Mouse (Mus musculus) macrophage (primary cell): Measurements from ENCODE around the gene Iltifb. TPM values are rescaled to one million over a fixed set of nuclear protein-coding genes. Genes with fewer than 3 reads are reported as not detected.
"Not testable (repeated sequence)": the region's sequence is repeated elsewhere in the genome, so short reads cannot be mapped to it uniquely, and the experiment has no call there.

ENCODE experiments used
- H3K27ac ChIP-seq: fragments of 350-480 bp; formaldehyde crosslinking; 2 replicates; pipeline ENCODE4 v1.9.0; 2021
- H3K36me3 ChIP-seq: fragments of 350-480 bp; formaldehyde crosslinking; 2 replicates; pipeline ENCODE4 v1.9.0; 2021; ENCODE audit errors: inconsistent target
- H3K4me3 ChIP-seq: fragments of 350-480 bp; formaldehyde crosslinking; 2 replicates; pipeline ENCODE4 v1.9.0; 2021; ENCODE audit errors: inconsistent target
- H3K79me2 ChIP-seq: fragments of 350-480 bp; formaldehyde crosslinking; 2 replicates; pipeline ENCODE4 v1.9.0; 2021; ENCODE audit errors: inconsistent target
- WGBS: methylation state at CpG from one replicate; pipeline ENCODE4 v1.1.7; 2026; ENCODE audit warnings: inconsistent platforms; ENCODE audit not compliant: missing documents; 5-methylcytosine and 5-hydroxymethylcytosine counted together
- polyA plus RNA-seq: library from polyadenylated mRNA; stranded (reverse); fragments of 250-400 nt; gene quantifications from 3 replicates; pipeline ENCODE4 v1.2.4, GENCODE M21; 2018; ENCODE audit warnings: inconsistent platforms
- total RNA-seq, 78 experiments: library from RNA; depleted of rRNA; stranded (reverse); fragments of 250-400 nt; gene quantifications; 1 replicate in 9 of 78; 2 replicates in 24 of 78; 3 replicates in 43 of 78; 4 replicates in 2 of 78; pipeline ENCODE4 v1.2.4; 2018; ENCODE audit warnings: inconsistent platforms in 56 of 78

Gene Iltifb
- not detected for total RNA-seq (2018; cell fraction: chromatin; rRNA removed)
- total RNA-seq (2018; cell fraction: cytosol; rRNA removed), result not detected
- not detected for total RNA-seq (2018; cell fraction: nucleus; rRNA removed)
- polyA plus RNA-seq, result not detected in 3 replicates

DNA sequence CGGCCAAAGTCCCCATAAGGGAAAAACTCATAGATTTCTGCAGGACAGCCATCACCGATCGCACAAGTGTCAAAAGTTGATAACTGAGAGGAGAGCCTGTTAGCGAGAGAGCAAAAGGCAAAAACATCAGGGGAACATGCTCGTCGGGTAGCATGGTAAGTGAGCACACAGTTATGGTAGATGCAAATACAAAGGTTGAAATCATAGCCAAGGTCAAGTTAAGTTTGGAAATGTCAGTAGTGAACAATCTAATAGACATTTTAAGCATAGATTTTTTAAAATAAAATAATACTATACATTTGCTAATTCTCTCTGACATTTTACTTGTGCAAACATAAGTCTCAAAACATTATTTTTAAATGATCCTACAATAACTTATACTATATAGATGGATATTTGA lies at the start of gene Iltifb:
Iltifb (minus strand) TSS at position 101 of the 400 bp plus-strand sequence.
- H3K79me2 ChIP-seq, result no peaks in the 10 kb centered on the region
- 97% methylated on average over 6 of the region's 6 CpGs for WGBS
- no peak within 1 kb of the TSS for H3K27ac ChIP-seq
- H3K36me3 ChIP-seq, result no peaks in the 10 kb centered on the region
- no peak within 1 kb of the TSS for H3K4me3 ChIP-seq

DNA sequence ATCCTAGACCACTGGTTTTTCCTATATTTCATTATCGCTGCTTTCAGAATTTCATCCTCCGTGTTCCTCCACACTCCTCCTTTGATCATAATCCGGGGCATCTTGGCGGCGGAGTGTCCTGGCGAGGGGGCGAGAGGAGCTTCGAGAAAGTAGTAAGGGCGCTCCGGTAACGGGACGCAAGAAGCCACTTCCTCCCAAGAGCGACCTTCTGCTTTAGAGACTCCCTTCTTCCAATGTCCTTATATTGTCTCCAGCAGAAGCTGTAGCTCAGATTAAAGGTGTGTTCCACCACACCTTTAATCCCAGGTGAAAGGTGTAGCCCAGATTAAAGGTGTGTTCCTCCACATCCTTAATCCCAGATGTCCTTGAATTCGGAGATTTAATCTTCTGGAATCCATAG lies 48.3 kb upstream of the Iltifb start, which contains the start of gene Gm9046:
Gm9046 (minus strand) TSS at position 101 of the 400 bp plus-strand sequence.
- no CpG with 5 or more reads among the region's 14 CpGs for WGBS
- not testable (repeated sequence) for H3K4me3 ChIP-seq, H3K79me2 ChIP-seq, H3K36me3 ChIP-seq, H3K27ac ChIP-seq

DNA sequence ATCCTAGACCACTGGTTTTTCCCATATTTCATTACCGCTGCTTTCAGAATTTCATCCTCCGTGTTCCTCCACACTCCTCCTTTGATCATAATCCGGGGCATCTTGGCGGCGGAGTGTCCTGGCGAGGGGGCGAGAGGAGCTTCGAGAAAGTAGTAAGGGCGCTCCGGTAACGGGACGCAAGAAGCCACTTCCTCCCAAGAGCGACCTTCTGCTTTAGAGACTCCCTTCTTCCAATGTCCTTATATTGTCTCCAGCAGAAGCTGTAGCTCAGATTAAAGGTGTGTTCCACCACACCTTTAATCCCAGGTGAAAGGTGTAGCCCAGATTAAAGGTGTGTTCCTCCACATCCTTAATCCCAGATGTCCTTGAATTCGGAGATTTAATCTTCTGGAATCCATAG lies 42.9 kb upstream of the Iltifb start, which contains the start of gene Gm9045:
Gm9045 (minus strand) TSS at position 101 of the 400 bp plus-strand sequence.
- no CpG with 5 or more reads among the region's 14 CpGs for WGBS
- H3K4me3 ChIP-seq, H3K27ac ChIP-seq, H3K79me2 ChIP-seq, H3K36me3 ChIP-seq: not testable (repeated sequence)

DNA sequence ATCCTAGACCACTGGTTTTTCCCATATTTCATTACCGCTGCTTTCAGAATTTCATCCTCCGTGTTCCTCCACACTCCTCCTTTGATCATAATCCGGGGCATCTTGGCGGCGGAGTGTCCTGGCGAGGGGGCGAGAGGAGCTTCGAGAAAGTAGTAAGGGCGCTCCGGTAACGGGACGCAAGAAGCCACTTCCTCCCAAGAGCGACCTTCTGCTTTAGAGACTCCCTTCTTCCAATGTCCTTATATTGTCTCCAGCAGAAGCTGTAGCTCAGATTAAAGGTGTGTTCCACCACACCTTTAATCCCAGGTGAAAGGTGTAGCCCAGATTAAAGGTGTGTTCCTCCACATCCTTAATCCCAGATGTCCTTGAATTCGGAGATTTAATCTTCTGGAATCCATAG lies 37.5 kb upstream of the Iltifb start, which contains the start of gene Gm9044:
Gm9044 (minus strand) TSS at position 101 of the 400 bp plus-strand sequence.
- H3K27ac ChIP-seq, H3K36me3 ChIP-seq, H3K4me3 ChIP-seq, H3K79me2 ChIP-seq: not testable (repeated sequence)
- no CpG with 5 or more reads among the region's 14 CpGs for whole genome bisulfite sequencing

DNA sequence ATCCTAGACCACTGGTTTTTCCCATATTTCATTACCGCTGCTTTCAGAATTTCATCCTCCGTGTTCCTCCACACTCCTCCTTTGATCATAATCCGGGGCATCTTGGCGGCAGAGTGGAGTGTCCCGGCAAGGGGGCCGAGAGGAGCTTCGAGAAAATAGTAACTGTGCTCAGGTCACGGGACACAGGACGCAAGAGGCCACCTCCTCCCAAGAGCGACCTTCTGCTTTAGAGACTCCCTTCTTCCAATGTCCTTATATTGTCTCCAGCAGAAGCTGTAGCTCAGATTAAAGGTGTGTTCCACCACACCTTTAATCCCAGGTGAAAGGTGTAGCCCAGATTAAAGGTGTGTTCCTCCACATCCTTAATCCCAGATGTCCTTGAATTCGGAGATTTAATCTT lies 32.0 kb upstream of the Iltifb start, which contains the start of gene Gm9040:
Gm9040 (minus strand) TSS at position 101 of the 400 bp plus-strand sequence.
- no CpG with 5 or more reads among the region's 11 CpGs for WGBS

DNA sequence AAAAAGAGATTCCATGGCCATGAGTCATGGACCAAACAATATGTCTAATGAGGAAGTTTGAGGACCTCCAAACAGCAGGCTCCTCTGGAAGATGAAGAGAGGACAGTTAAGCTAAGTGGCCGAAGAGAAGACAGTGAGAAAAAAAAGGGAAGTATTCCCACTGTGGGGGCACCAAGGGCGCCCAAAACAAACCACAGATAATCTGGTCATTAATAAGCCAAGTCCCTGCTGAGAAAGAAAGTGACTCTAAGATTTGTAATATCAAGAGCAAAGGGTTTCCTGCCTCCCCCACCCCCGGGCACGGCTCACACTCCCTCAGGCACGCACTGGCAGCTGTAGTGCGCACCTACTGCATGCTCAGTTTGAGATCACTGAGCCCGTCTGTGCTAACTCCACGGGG lies 24.2 kb upstream of the Iltifb start:
- no peaks in the 10 kb centered on the region for H3K36me3 ChIP-seq
- H3K4me3 ChIP-seq, result no peak overlapping the region
- 0% methylated on average over 5 of the region's 8 CpGs for WGBS
- H3K79me2 ChIP-seq, result no peaks in the 10 kb centered on the region
- H3K27ac ChIP-seq, result no peak overlapping the region

More for the DNA sequence above, 32.0 kb upstream of the Iltifb start, which contains the start of gene Gm9040:
- not testable (repeated sequence) for H3K79me2 ChIP-seq, H3K4me3 ChIP-seq, H3K36me3 ChIP-seq, H3K27ac ChIP-seq

DNA sequence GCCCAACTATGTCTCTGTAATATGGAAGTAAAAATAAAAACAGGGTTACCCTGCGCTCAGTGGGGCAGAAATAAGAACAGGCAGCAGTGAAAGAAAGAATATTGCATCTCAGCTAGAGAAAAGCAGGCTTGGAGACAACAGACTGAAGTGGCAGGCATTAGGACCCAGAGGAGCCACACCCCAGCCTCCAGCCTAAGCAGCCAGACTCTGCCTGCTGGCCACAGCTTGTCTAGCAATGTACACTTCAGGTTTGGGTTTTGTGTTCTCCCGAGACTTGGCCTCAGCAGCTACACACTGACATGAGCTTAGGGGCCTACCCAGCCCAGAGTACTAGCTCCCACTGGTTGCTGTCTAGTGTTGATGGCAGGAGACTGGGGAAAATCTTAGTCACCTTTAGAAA lies 7.3 kb upstream of the Iltifb start:
- not testable (repeated sequence) for H3K27ac ChIP-seq, H3K4me3 ChIP-seq, H3K36me3 ChIP-seq, H3K79me2 ChIP-seq
- 50% methylated on average over 1 of the region's 2 CpGs for WGBS

DNA sequence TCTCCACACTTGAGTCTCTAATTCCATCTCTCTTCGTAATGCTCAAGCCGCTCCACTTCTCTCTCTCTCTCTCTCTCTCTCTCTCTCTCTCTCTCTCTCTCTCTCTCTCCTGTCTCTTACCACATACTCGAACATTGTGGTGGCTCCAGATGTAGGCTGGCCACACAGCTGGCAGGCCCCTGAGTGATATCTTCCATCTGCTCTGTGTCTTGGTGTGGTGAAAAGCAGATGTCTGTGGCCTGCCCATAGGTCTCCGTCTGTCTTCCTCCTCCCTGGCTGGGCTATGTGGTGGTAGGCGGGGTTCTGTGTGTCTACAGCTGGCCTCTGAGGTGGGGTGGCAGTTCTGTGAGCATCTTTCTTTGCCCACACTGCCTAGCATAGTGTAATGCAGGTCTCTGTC lies 11.8 kb downstream of the Iltifb start:
- H3K27ac ChIP-seq, H3K36me3 ChIP-seq, H3K4me3 ChIP-seq, H3K79me2 ChIP-seq: not testable (repeated sequence)
- WGBS, result no CpG with 5 or more reads among the region's 5 CpGs

DNA sequence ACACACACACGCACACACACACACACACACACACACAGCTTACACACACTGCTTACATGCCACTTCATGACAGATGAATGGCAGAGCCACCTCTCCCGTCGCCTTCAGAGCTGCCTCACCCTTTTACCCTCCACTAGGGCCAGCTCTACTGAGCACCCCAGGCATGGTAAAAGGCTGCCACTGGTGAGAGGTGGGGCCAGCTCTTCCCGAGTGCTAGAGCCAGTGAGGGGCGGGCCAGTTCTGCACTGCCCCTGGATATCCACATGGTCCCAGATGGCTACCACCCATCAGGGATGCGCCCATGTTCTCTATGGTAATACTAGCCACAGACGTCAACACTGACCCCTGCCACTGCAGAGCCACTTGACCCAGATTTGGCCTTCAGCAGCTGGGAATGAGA lies 12.3 kb downstream of the Iltifb start:
- not testable (repeated sequence) for H3K4me3 ChIP-seq, H3K79me2 ChIP-seq, H3K27ac ChIP-seq, H3K36me3 ChIP-seq
- WGBS, result 92% methylated on average over 2 of the region's 7 CpGs

DNA sequence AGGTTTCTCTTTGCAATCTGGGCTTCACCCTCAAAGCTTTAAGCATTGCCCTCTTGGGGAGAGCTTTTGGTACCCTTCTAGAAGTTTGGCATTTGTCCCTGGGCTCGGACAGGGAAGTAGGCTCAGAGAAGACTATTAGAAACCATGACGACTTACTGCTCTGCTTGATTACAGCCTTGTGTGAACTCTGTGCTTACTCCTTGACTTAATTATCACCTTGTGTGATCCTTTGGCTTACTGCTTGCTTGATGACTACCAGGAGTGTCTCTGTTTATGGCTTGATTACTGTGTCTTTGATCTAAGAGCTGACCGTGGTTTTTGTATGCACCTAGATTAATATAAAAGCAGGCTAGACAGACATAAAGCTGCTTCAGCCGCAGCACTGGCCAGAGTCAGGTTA lies 16.8 kb downstream of the Iltifb start:
- H3K36me3 ChIP-seq, H3K79me2 ChIP-seq, H3K27ac ChIP-seq, H3K4me3 ChIP-seq: not testable (repeated sequence)
- WGBS, result no CpG with 5 or more reads among the region's 4 CpGs

DNA sequence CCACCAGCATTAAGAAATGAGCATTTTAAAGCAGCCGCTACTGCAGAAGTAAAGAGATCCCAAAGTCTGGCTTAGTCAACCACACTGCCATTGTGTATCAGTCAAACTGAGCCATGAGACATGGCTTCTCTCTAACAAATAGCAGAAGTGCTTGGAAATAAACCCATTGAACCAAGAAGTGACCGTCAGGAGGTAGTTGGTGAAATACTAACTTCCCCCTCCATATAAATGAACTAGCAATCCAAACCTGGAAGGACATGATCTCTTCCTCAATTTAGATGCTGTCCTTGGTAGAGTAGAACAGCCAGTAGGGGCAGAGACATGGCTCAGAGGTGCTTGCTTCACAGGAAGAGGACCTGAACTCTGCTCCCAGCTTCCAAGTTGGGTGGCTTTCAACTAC lies 23.4 kb downstream of the Iltifb start:
- WGBS, result no CpG with 5 or more reads among the region's 2 CpGs
- H3K36me3 ChIP-seq, H3K27ac ChIP-seq, H3K79me2 ChIP-seq, H3K4me3 ChIP-seq: not testable (repeated sequence)

DNA sequence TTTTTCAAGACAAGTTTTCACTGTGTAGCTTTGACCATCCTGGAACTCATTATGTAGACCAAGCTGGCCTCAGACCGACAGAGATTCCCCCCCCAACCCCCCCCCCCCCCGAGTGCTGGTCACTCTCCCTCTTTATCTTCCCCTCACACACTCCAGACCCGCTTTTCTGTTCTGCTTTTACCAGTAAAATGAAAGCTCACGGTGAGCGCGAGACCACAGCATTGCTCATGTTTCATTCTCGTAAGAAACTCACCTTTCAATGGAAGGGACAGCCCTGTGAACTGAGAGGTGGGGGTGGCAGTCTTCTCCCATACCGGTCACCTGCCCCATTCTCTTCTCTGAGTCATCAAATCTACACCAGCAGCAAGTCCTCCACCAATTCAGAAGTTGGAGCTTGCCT lies 26.0 kb downstream of the Iltifb start:
- not testable (repeated sequence) for H3K79me2 ChIP-seq, H3K27ac ChIP-seq, H3K4me3 ChIP-seq, H3K36me3 ChIP-seq
- WGBS, result no CpG with 5 or more reads among the region's 8 CpGs

DNA sequence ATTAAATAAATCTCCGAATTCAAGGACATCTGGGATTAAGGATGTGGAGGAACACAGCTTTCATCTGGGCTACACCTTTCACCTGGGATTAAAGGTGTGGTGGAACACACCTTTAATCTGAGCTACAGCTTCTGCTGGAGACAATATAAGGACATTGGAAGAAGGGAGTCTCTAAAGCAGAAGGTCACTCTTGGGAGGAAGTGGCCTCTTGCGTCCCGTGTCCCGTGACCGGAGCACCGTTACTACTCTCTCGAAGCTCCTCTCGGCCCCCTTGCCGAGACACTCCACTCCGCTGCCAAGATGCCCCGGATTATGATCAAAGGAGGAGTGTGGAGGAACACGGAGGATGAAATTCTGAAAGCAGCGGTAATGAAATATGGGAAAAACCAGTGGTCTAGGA lies 36.5 kb downstream of the Iltifb start, which contains the start of gene Gm32802:
Gm32802 (plus strand) TSS at position 301 of the 400 bp plus-strand sequence.
- H3K4me3 ChIP-seq, H3K79me2 ChIP-seq, H3K36me3 ChIP-seq, H3K27ac ChIP-seq: not testable (repeated sequence)
- WGBS, result no CpG with 5 or more reads among the region's 13 CpGs

DNA sequence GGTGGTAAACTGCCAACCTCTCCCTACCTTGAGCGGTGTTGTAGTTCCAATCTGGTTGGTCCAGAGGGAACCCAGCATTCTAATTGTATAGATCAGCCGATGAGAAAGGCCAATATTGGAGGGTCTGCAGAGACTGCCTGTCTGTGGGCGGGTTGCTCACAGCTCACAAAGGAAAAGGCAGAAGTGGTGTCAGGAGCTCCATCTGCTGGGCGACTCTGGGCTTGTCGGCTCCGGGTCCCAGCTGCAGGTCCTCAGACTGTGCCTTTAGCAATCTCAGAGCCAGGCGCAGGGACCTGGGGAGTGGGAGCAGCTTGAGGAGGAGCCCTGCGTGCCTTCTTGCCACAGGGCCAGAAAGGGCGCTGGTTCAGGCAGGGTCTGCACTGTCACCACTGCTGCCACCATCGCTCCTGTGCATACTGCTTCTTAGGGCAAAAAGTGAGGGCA lies 44.0 kb downstream of the Iltifb start:
- H3K4me3 ChIP-seq, result no peak overlapping the region
- WGBS, result 39% methylated on average over 10 of the region's 10 CpGs
- H3K27ac ChIP-seq, result no peak overlapping the region
- H3K79me2 ChIP-seq, result no peaks in the 10 kb centered on the region
- no peaks in the 10 kb centered on the region for H3K36me3 ChIP-seq

DNA sequence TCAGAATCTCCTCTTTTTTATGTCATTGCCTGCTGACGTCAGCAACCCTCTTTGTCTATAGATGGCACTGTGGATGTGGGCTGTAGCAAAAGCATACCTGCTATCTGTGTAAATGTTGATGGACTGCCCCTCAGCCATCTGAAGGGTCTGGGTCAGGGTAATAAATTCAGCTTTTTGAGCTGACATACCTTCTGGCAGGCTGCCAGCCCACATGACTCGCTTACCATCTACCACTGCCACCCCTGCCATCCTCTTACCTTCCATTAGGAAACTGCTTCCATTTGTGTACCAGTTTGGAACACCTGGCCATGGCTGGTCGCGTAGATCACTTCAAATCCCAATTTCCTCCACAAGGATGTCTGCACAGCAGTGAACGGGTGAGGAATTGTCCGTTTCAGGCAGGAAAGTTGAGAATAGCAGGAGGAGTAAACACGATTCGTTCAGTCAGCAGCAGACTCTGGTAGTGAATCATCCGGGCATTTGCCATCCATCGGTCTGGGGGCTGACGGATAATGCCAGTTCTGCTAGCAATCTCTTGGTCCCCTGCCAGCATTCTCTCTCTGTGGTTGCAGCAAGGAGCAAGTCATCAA lies 45.7 kb downstream of the Iltifb start:
- WGBS, result 76% methylated on average over 11 of the region's 11 CpGs
- H3K4me3 ChIP-seq, H3K79me2 ChIP-seq, H3K36me3 ChIP-seq, H3K27ac ChIP-seq: not testable (repeated sequence)

DNA sequence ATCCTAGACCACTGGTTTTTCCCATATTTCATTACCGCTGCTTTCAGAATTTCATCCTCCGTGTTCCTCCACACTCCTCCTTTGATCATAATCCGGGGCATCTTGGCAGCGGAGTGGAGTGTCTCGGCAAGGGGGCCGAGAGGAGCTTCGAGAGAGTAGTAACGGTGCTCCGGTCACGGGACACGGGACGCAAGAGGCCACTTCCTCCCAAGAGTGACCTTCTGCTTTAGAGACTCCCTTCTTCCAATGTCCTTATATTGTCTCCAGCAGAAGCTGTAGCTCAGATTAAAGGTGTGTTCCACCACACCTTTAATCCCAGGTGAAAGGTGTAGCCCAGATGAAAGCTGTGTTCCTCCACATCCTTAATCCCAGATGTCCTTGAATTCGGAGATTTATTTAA lies 54.2 kb downstream of the Iltifb start, which contains the start of gene Gm32717:
Gm32717 (minus strand) TSS at position 101 of the 400 bp plus-strand sequence.
- not testable (repeated sequence) for H3K4me3 ChIP-seq, H3K36me3 ChIP-seq, H3K79me2 ChIP-seq, H3K27ac ChIP-seq
- WGBS, result no CpG with 5 or more reads among the region's 13 CpGs
